Mouse (Mus musculus) spleen, adult 2 months (tissue): Measurements from ENCODE around the gene Intu.

Source experiments
- CTCF ChIP-seq: fragments of 200-500 bp; IDR thresholded peaks from 2 replicates; pipeline ENCODE4 v1.5.1; 2011; ENCODE audit warnings: mild to moderate bottlenecking, inconsistent platforms; ENCODE audit not compliant: insufficient read depth, insufficient read length, insufficient replicate concordance; ENCODE audit errors: extremely low read depth
- POLR2A ChIP-seq: fragments of 200-500 bp; IDR thresholded peaks from 2 replicates; pipeline ENCODE4 v1.6.1; 2011; ENCODE audit warnings: low read depth, low read length, inconsistent platforms

GRCm38 (mm10) chr3:40666861-40667719, 136.0 kb downstream of the Intu start:
- TF ChIP-seq CTCF (no peak), POLR2A (no peak)
